8 mouse cellular contexts compared by ENCODE assay signal in genomic region chr11:69065394-69065925, GRCm38 (mm10). TPM values are rescaled to one million over a fixed set of nuclear protein-coding genes. Genes with fewer than 3 reads are reported as not detected.
DNase-seq lines count a peak whose midpoint lies in the region; ATAC-seq and TF ChIP-seq lines count a peak whose summit lies in the region.

No protein-coding gene starts in this region.

- 61% methylated on average over 3 of the region's 3 CpGs for WGBS in heart, embryonic 13.5 days
- 56% methylated on average over 3 of the region's 3 CpGs for WGBS in forebrain, embryonic 13.5 days
- WGBS in liver, embryonic 15.5 days (ENCODE audit: insufficient replicate concordance), result 65% methylated on average over 3 of the region's 3 CpGs

- H3K36me3 ChIP-seq in heart, embryonic 13.5 days, result no peaks in the 10 kb centered on the region
- no peaks in the 10 kb centered on the region for H3K36me3 ChIP-seq in E14TG2a.4 (ENCODE audit: insufficient read depth, low read length)
- no peaks in the 10 kb centered on the region for H3K36me3 ChIP-seq in forebrain, embryonic 13.5 days (ENCODE audit: poor library complexity, severe bottlenecking)
- H3K36me3 ChIP-seq in liver, embryonic 15.5 days (replicated peaks), result no peaks in the 10 kb centered on the region

- H3K4me2 ChIP-seq in heart, embryonic 13.5 days, result peak overlapping the region; percentile 87
- peak overlapping the region; percentile 78 for H3K4me2 ChIP-seq in forebrain, embryonic 13.5 days
- peak overlapping the region; percentile 87 for H3K4me2 ChIP-seq in liver, embryonic 15.5 days

- H3K4me3 ChIP-seq in heart, embryonic 13.5 days, result peak overlapping the region; percentile 53; the same call in 1 of the 2 replicates
- H3K4me3 ChIP-seq in E14TG2a.4 (replicated peaks; ENCODE audit: low read length), result peak overlapping the region; percentile 77
- no peak overlapping the region for H3K4me3 ChIP-seq in forebrain, embryonic 13.5 days
- no peak overlapping the region; the same call in 1 of the 2 replicates for H3K4me3 ChIP-seq in liver, embryonic 15.5 days (replicated peaks)

- ATAC-seq in heart, embryonic 13.5 days (ENCODE audit: extremely low read depth, insufficient number of reproducible peaks, low FRiP score, low TSS enrichment), result no peak
- no peak for ATAC-seq in forebrain, embryonic 13.5 days
- ATAC-seq in liver, embryonic 15.5 days (ENCODE audit: insufficient read depth), result no peak
- no peak for ATAC-seq in frontal cortex, adult (ENCODE audit: low TSS enrichment)

- no peak for DNase-seq in heart, adult 18-20 months
- DNase-seq in adrenal gland, postnatal 10 days, result no peak
- DNase-seq in testis, postnatal 14 days (ENCODE audit: low spot score), result no peak

- H3K9me3 ChIP-seq in heart, embryonic 13.5 days, result no peaks in the 10 kb centered on the region
- H3K9me3 ChIP-seq in E14TG2a.4 (ENCODE audit: low read length), result no peaks in the 10 kb centered on the region
- no peaks in the 10 kb centered on the region for H3K9me3 ChIP-seq in forebrain, embryonic 13.5 days (replicated peaks)
- H3K9me3 ChIP-seq in liver, embryonic 15.5 days (replicated peaks), result no peaks in the 10 kb centered on the region

- H3K4me1 ChIP-seq in heart, embryonic 13.5 days, result peaks cover 49% of the 10 kb centered on the region
- peaks cover 56% of the 10 kb centered on the region for H3K4me1 ChIP-seq in E14TG2a.4 (replicated peaks; ENCODE audit: low read depth, low read length)
- H3K4me1 ChIP-seq in forebrain, embryonic 13.5 days, result peaks cover 45% of the 10 kb centered on the region
- peaks cover 70% of the 10 kb centered on the region for H3K4me1 ChIP-seq in liver, embryonic 15.5 days (replicated peaks)

- H3K27me3 ChIP-seq in heart, embryonic 13.5 days (replicated peaks), result no peaks in the 10 kb centered on the region
- peaks cover 11% of the 10 kb centered on the region for H3K27me3 ChIP-seq in E14TG2a.4 (ENCODE audit: insufficient read depth, low read length)
- no peaks in the 10 kb centered on the region for H3K27me3 ChIP-seq in forebrain, embryonic 13.5 days
- no peaks in the 10 kb centered on the region for H3K27me3 ChIP-seq in liver, embryonic 15.5 days

- H3K27ac ChIP-seq in heart, embryonic 13.5 days (replicated peaks), result no peak overlapping the region
- no peak overlapping the region for H3K27ac ChIP-seq in forebrain, embryonic 13.5 days
- no peak overlapping the region for H3K27ac ChIP-seq in liver, embryonic 15.5 days (replicated peaks)

- TF ChIP-seq CTCF in E14TG2a.4 (conservative IDR thresholded peaks at IDR 0.05; ENCODE audit: low read length), result no peak

- 0 out of 2 replicates have a peak overlapping the region, but pooled peaks have one; percentile 81 for H3K9ac ChIP-seq in heart, embryonic 13.5 days
- H3K9ac ChIP-seq in forebrain, embryonic 13.5 days, result no peak overlapping the region
- 0 out of 2 replicates have a peak overlapping the region, but pooled peaks have one; percentile 56 for H3K9ac ChIP-seq in liver, embryonic 15.5 days

RNA-seq across cellular contexts. Expression of gene Tmem107, which starts 5.1 kb away (rescaled TPM):
- polyA plus RNA-seq in heart, embryonic 13.5 days (2015; fragmentation: Nextera tagmentation; extraction: Ambion mirVana), result 28.4 and 31.3 TPM in 2 replicates
- total RNA-seq in heart, adult 18-20 months (2021), result 1 to 10 TPM; 5.3 to 7.0 TPM
- 55.1 and 57.2 TPM in 2 replicates for polyA plus RNA-seq in forebrain, embryonic 13.5 days (2015; fragmentation: Nextera tagmentation; extraction: Ambion mirVana)
- polyA plus RNA-seq in liver, embryonic 15.5 days (2015; fragmentation: Nextera tagmentation; extraction: Ambion mirVana), result 20.2 and 21.6 TPM in 2 replicates
- 10 to 100 TPM; 13.2 to 13.8 TPM for total RNA-seq in adrenal gland, postnatal 10 days (2021)

RNA-seq across cellular contexts. Expression of gene Borcs6, which starts 5.9 kb away (rescaled TPM):
- polyA plus RNA-seq in heart, embryonic 13.5 days (2015; fragmentation: Nextera tagmentation; extraction: Ambion mirVana), result 9.7 and 10.3 TPM in 2 replicates
- 10 to 100 TPM; 16.7 to 19.3 TPM for total RNA-seq in heart, adult 18-20 months (2021)
- polyA plus RNA-seq in forebrain, embryonic 13.5 days (2015; fragmentation: Nextera tagmentation; extraction: Ambion mirVana), result 6.6 and 7.9 TPM in 2 replicates
- polyA plus RNA-seq in liver, embryonic 15.5 days (2015; fragmentation: Nextera tagmentation; extraction: Ambion mirVana), result 4.3 and 5.3 TPM in 2 replicates
- 10 to 100 TPM; 19.1 to 22.1 TPM for total RNA-seq in adrenal gland, postnatal 10 days (2021)

RNA-seq across cellular contexts. Expression of gene Aurkb, which starts 20.0 kb away (rescaled TPM):
- 78.4 and 83.0 TPM in 2 replicates for polyA plus RNA-seq in heart, embryonic 13.5 days (2015; fragmentation: Nextera tagmentation; extraction: Ambion mirVana)
- total RNA-seq in heart, adult 18-20 months (2021), result 1 to 10 TPM in 1 of 2 experiments, under 1 TPM in 1; 0.67 to 1.5 TPM
- 143 and 149 TPM in 2 replicates for polyA plus RNA-seq in forebrain, embryonic 13.5 days (2015; fragmentation: Nextera tagmentation; extraction: Ambion mirVana)
- polyA plus RNA-seq in liver, embryonic 15.5 days (2015; fragmentation: Nextera tagmentation; extraction: Ambion mirVana), result 111 and 115 TPM in 2 replicates
- total RNA-seq in adrenal gland, postnatal 10 days (2021), result 10 to 100 TPM; 16.2 to 22.5 TPM

RNA-seq across cellular contexts. Expression of gene Vamp2, which starts 22.8 kb away (rescaled TPM):
- 79.5 and 82.1 TPM in 2 replicates for polyA plus RNA-seq in heart, embryonic 13.5 days (2015; fragmentation: Nextera tagmentation; extraction: Ambion mirVana)
- total RNA-seq in heart, adult 18-20 months (2021), result 10 to 100 TPM; 53.9 to 55.4 TPM
- 110 and 124 TPM in 2 replicates for polyA plus RNA-seq in forebrain, embryonic 13.5 days (2015; fragmentation: Nextera tagmentation; extraction: Ambion mirVana)
- 14.9 and 19.6 TPM in 2 replicates for polyA plus RNA-seq in liver, embryonic 15.5 days (2015; fragmentation: Nextera tagmentation; extraction: Ambion mirVana)
- total RNA-seq in adrenal gland, postnatal 10 days (2021), result 100 to 1,000 TPM; 104 to 143 TPM

RNA-seq across cellular contexts. Expression of gene Per1, which starts 29.6 kb away (rescaled TPM):
- polyA plus RNA-seq in heart, embryonic 13.5 days (2015; fragmentation: Nextera tagmentation; extraction: Ambion mirVana), result 8.6 and 9.0 TPM in 2 replicates
- total RNA-seq in heart, adult 18-20 months (2021), result 10 to 100 TPM; 38.8 to 48.5 TPM
- polyA plus RNA-seq in forebrain, embryonic 13.5 days (2015; fragmentation: Nextera tagmentation; extraction: Ambion mirVana), result 6.0 and 6.4 TPM in 2 replicates
- 6.4 and 7.6 TPM in 2 replicates for polyA plus RNA-seq in liver, embryonic 15.5 days (2015; fragmentation: Nextera tagmentation; extraction: Ambion mirVana)
- total RNA-seq in adrenal gland, postnatal 10 days (2021), result 100 to 1,000 TPM in 1 of 2 experiments, 10 to 100 TPM in 1; 63.1 to 157 TPM

Comparison
In these comparisons a context has a peak if more than half of its experiments do, and no peak if none do; other contexts are left out.
1. H3K4me3 ChIP-seq: peak in heart, embryonic 13.5 days (single experiment) and E14TG2a.4 (single experiment); none in forebrain, embryonic 13.5 days (single experiment) and liver, embryonic 15.5 days (single experiment).
2. Peak in every context shown above with its lines, with median percentiles within 50 percentile points of each other: H3K4me2 ChIP-seq.